Mouse (Mus musculus) lung, adult 2 months (tissue): Measurements from ENCODE around the gene Anp32b. TPM values are rescaled to one million over a fixed set of nuclear protein-coding genes. Genes with fewer than 3 reads are reported as not detected.
A peak's percentile ranks its signal among the peaks of the same experiment; 100 is the strongest.

Experiments used
- DNase-seq: peaks from one replicate; pipeline ENCODE4 v3.0.0; 2022
- H3K4me1 ChIP-seq: fragments of 200-500 bp; 2 replicates; pipeline ENCODE4 v1.6.1; 2011; ENCODE audit warnings: low read length; ENCODE audit not compliant: control insufficient read depth, insufficient read depth
- H3K4me3 ChIP-seq: fragments of 200-500 bp; replicated peaks from 2 replicates; pipeline ENCODE3; 2011; ENCODE audit warnings: low read depth, mild to moderate bottlenecking, control low read depth, low read length; ENCODE audit errors: extremely low read depth
- CTCF ChIP-seq: fragments of 200-500 bp; IDR thresholded peaks from 2 replicates; pipeline ENCODE4 v1.5.1; 2011; ENCODE audit warnings: mild to moderate bottlenecking, low read length, control low read depth; ENCODE audit not compliant: insufficient read depth
- POLR2A ChIP-seq: fragments of 200-500 bp; IDR thresholded peaks from 2 replicates; pipeline ENCODE4 v1.6.1; 2011; ENCODE audit warnings: low read depth, mild to moderate bottlenecking, control low read depth, low read length, borderline replicate concordance; ENCODE audit errors: extremely low read depth
- WGBS: fragments of 180-500 bp; shearing (Covaris S2); methylation state at CpG from one replicate; pipeline ENCODE4 v1.1.7; 2018; 5-methylcytosine and 5-hydroxymethylcytosine counted together
- polyA plus RNA-seq: library from polyadenylated mRNA; depleted of rRNA; stranded (reverse); fragments of >200 nt; gene quantifications from 2 replicates; pipeline ENCODE4 v1.2.3, GENCODE M21; 2012; rRNA removed

The Anp32b gene
- polyA plus RNA-seq, 1 experiment, result 14.4 TPM

GRCm38 (mm10) chr4:46498976-46499375 is 48.3 kb downstream of the Anp32b start:
- Histone ChIP-seq H3K4me3 (no peak overlapping the region), H3K4me1 (no peaks in the 10 kb centered on the region)
- DNase-seq, result peak; percentile 42
- WGBS, result 11% methylated on average over 4 of the region's 4 CpGs
- TF ChIP-seq POLR2A (no peak), CTCF (peak; percentile 56)

GRCm38 (mm10) chr4:46502606-46503502 is 52.2 kb downstream of the Anp32b start:
- Histone ChIP-seq H3K4me1 (no peaks in the 10 kb centered on the region), H3K4me3 (no peak overlapping the region)
- no peak for TF ChIP-seq CTCF
- no peak for TF ChIP-seq POLR2A
- whole genome bisulfite sequencing, result 75% methylated on average over 16 of the region's 16 CpGs
- DNase-seq, result no peak

GRCm38 (mm10) chr4:46503881-46504280 is 53.2 kb downstream of the Anp32b start:
- TF ChIP-seq POLR2A (no peak), CTCF (no peak)
- H3K4me1 ChIP-seq, result no peaks in the 10 kb centered on the region
- DNase-seq, result no peak
- no peak overlapping the region for H3K4me3 ChIP-seq
- WGBS, result 73% methylated on average over 3 of the region's 3 CpGs

GRCm38 (mm10) chr4:46505361-46506057 is 54.8 kb downstream of the Anp32b start:
- no peak overlapping the region for H3K4me3 ChIP-seq
- H3K4me1 ChIP-seq, result no peaks in the 10 kb centered on the region
- 68% methylated on average over 8 of the region's 8 CpGs for WGBS
- TF ChIP-seq CTCF (no peak), POLR2A (no peak)
- no peak for DNase-seq

GRCm38 (mm10) chr4:46506801-46507610 is 56.3 kb downstream of the Anp32b start:
- H3K4me1 ChIP-seq, result no peaks in the 10 kb centered on the region
- peak; percentile 95 for DNase-seq
- H3K4me3 ChIP-seq, result peak overlapping the region; percentile 88
- no peak for TF ChIP-seq CTCF
- TF ChIP-seq POLR2A, result peak; percentile 71; the same call in 1 of the 2 replicates
- WGBS, result 2% methylated on average over 85 of the region's 94 CpGs

GRCm38 (mm10) chr4:46507736-46508460 is 57.2 kb downstream of the Anp32b start:
- Histone ChIP-seq H3K4me1 (no peaks in the 10 kb centered on the region), H3K4me3 (peak overlapping the region; percentile 48)
- WGBS, result 10% methylated on average over 16 of the region's 16 CpGs
- TF ChIP-seq POLR2A, result no peak
- peak; percentile 87 for TF ChIP-seq CTCF
- DNase-seq, result peak; percentile 83

- Histone ChIP-seq H3K4me1 (no peaks in the 10 kb centered on the region), H3K4me3 (no peak overlapping the region)
- WGBS, result 69% methylated on average over 2 of the region's 2 CpGs
- no peak for DNase-seq
- TF ChIP-seq CTCF, result no peak
- no peak for TF ChIP-seq POLR2A
Observed at GRCm38 (mm10) chr4:46520491-46520890, 69.8 kb downstream of the Anp32b start.

- Histone ChIP-seq H3K4me3 (no peak overlapping the region), H3K4me1 (no peaks in the 10 kb centered on the region)
- TF ChIP-seq POLR2A, result no peak
- 60% methylated on average over 10 of the region's 10 CpGs for WGBS
- no peak for DNase-seq
Observed at GRCm38 (mm10) chr4:46521457-46521856, 70.8 kb downstream of the Anp32b start.

Other genes starting within 250 kb of the Anp32b start
- gene Foxe1, start 107.3 kb upstream of the Anp32b start, polyA plus RNA-seq, result 1.6 TPM in 1 of 2 replicates, not detected in the other
- gene Trmo, start 61.5 kb upstream of the Anp32b start, polyA plus RNA-seq, result 4.3 and 5.5 TPM in 2 replicates
- gene Hemgn, start 37.4 kb upstream of the Anp32b start, polyA plus RNA-seq, result not detected in 2 replicates
- 20.1 and 21.6 TPM in 2 replicates for gene Nans, start 38.3 kb downstream of the Anp32b start, polyA plus RNA-seq
- gene Trim14, start 85.2 kb downstream of the Anp32b start, polyA plus RNA-seq, result 14.6 and 24.7 TPM in 2 replicates
- 9.1 and 17.2 TPM in 2 replicates for gene Coro2a, start 151.3 kb downstream of the Anp32b start, polyA plus RNA-seq
- 10.2 and 10.5 TPM in 2 replicates for gene Tbc1d2, start 199.3 kb downstream of the Anp32b start, polyA plus RNA-seq